Mouse (Mus musculus) myocyte (in vitro differentiated cells): ENCODE data around the gene Krt9.
"Not testable (repeated sequence)": the region's sequence is repeated elsewhere in the genome, so short reads cannot be mapped to it uniquely, and the experiment has no call there.

Experiments used
- E2F4 ChIP-seq: IDR thresholded peaks from one replicate; pipeline ENCODE4 v1.6.1; 2011; ENCODE audit warnings: mild to moderate bottlenecking, control low read depth, moderate library complexity; ENCODE audit not compliant: insufficient read depth
- MAX ChIP-seq: IDR thresholded peaks from one replicate; pipeline ENCODE4 v1.6.1; 2011; ENCODE audit warnings: low read depth, mild to moderate bottlenecking, control low read depth
- POLR2A ChIP-seq: IDR thresholded peaks from one replicate; pipeline ENCODE4 v1.6.1; 2011; ENCODE audit warnings: low read depth, mild to moderate bottlenecking, control low read depth, moderate library complexity; ENCODE audit not compliant: insufficient read length
- SRF ChIP-seq: IDR thresholded peaks from one replicate; pipeline ENCODE4 v1.6.1; 2011; ENCODE audit warnings: low read depth; ENCODE audit not compliant: control insufficient read depth, insufficient read length
- TCF3 ChIP-seq: IDR thresholded peaks from one replicate; pipeline ENCODE4 v1.6.1; 2011; ENCODE audit warnings: low read depth, control low read depth; ENCODE audit not compliant: insufficient read length
- USF1 ChIP-seq: IDR thresholded peaks from one replicate; pipeline ENCODE4 v1.6.1; 2011; ENCODE audit warnings: low read depth, mild to moderate bottlenecking, control low read depth, moderate library complexity

GRCm38 (mm10) chr11:100240272-100240671, 47.2 kb upstream of the Krt9 start:
- not testable (repeated sequence) for TF ChIP-seq POLR2A, TCF3, MAX, SRF, E2F4, USF1
